Mouse (Mus musculus) kidney, postnatal 36 days (tissue): Measurements from ENCODE around the gene Espl1.
"Not testable (repeated sequence)": the region's sequence is repeated elsewhere in the genome, so short reads cannot be mapped to it uniquely, and the experiment has no call there.

ENCODE experiments used
- DNase-seq, 2 experiments: peaks; one replicate each; pipeline ENCODE4 v3.0.0; 2021 to 2022; ENCODE audit warnings: mixed read lengths in 2 of 2

Gene Espl1

DNA sequence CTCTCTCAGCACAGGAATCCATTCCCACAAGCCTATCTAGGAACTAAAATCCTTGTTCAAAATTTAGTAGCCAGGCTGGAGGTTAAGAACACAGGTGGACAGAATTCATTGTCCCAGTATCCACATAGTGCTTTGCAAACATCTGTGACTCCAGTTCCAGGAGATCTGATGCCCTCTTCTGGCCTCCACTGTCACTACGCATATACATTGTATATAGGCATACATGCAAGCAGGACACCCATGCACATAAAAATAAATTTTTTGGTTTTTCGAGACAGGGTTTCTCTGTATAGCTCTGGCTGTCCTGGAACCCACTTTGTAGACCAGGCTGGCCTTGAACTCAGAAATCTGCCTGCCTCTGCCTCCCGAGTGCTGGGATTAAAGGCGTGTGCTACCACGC, 39.9 kb downstream of the Espl1 start:
- not testable (repeated sequence) for DNase-seq

DNA sequence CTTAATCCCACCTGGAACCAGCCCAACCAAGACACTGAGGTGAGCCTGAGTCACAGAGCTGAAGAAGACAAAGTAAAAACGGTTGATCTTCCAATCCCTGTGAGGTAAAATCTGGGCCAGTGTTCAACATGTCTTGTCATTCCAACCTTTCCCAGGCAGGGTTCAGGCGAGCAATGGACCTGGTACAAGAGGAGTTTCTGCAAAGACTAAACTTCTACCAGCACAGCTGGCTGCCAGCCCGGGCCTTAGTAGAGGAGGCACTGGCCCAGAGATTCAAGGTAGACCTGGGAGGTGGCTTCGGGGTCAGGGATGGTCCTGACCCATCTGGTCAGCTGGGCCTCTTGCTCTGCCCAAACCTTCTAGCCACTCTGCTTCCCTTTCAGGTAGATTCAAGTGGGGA, 40.9 kb downstream of the Espl1 start:
- DNase-seq = peak; percentile 25 to 77

DNA sequence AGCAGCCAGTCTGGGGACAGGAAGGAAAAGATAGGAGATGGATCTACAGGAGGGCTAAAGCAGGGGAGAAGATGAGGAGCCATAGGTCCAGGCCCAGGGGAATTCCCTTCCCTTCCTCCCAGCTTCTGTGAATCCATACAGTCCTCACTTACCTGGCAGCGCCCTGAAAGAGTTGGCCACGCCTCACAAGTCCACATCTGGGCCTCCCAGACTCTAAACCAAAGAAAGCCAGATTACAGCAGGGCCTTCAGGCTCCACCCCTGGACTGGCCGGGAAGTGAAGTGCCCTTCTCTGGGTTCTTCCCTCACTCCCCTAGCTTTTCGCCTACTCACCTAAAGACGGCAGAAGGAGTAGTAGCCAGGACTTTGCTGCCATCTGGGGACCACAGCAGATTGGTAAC, 43.5 kb downstream of the Espl1 start:
- DNase-seq = no peak

DNA sequence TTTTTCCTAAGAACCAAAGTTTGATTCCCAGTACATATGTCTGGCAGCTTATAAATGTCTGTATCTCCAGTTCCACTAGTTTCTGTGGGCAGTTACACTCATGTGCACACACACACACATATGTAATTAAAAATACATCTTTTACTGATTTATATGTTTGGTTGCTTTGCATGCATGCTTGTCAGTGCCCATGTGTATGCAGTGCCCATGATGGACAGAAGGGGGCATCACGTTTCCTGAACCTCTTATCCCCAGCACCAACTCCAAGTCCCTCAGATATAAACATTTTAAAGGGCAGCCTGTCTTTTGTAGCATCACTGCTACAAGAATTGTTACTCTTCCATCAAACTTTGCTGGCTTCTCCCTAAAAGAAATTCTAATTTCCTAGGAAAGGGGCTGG, 45.5 kb downstream of the Espl1 start:
- peak; percentile 62 to 83 for DNase-seq

GRCm38 (mm10) chr15:102344490-102344889, 48.4 kb downstream of the Espl1 start:
- no peak for DNase-seq

DNA sequence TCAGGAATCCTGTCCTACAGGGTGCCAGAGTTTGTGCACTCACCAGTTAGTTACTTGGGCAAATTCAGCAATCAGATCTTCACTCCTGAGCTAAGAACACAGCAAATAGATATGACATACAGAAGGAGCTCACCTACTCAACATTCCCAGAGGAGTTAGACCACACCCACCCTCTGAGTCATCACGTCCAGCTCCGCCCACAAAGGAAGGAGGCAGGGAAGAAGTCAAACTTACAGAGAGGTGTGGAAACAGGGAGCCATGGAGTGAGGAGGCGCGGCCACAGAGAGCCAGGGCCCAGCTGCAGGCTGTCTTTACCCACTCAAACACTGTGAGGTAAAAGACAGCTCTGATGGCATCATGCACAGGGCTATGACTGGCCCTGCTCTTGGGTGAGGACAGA, 50.4 kb downstream of the Espl1 start:
- DNase-seq = no peak

- DNase-seq = peak; percentile 96 to 97
Measured at GRCm38 (mm10) chr15:102350138-102350941, 54.3 kb downstream of the Espl1 start, which contains the start of gene Aaas. Gene Aaas, minus strand, starts transcription at chr15:102350771.

DNA sequence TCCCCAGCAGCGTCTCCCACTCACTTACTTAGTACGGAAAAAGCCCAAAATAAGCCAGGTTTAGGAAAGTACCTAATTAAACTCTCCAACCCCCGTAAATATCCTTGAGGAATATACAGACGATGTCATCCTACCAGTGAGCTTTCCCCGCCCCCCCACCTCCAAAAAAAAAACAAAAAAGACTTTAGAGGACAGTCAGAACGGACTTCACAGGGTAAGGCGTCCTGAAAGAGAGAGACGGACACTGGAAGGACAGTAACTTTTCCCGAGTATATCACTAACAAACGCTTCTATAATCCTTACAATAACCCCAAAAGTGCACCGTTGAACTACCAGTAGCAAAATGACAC, 54.9 kb downstream of the Espl1 start:
- no peak for DNase-seq

GRCm38 (mm10) chr15:102352177-102352576, 56.1 kb downstream of the Espl1 start:
- peak in 1 of 2 experiments; percentile 53 for DNase-seq

GRCm38 (mm10) chr15:102353986-102354385, 57.9 kb downstream of the Espl1 start:
- DNase-seq = no peak

- peak; percentile 46 to 74 for DNase-seq
Measured at GRCm38 (mm10) chr15:102355134-102355870, 59.2 kb downstream of the Espl1 start.

DNA sequence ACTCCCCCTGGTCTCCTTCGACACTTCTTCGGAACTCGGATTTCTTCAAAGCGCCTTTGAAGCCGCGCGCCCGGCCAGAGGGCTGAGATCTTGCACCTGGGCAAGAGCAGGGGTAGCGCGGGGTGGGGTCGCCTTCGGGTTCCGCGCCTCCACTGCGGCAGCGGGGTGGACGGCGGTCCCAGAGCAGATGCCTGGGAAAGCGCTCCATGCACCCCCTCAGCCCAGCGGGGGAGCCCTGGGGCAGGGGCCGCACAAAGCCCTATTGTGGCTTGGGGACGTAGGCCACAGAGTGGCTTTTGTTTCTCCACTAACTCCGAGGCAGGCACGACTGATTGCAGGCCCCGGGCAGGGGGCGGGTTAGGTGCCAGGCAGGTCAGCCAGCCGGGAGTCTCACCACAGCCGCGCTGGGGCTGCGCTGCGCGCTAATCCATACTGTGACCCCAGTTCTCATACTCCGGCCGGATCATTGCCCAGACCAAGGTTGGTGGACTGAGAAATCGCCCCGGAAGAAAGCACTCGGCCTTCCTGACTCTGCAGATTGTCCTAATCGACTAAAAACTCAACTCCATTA, 59.9 kb downstream of the Espl1 start:
- DNase-seq = peak; percentile 58 to 72

GRCm38 (mm10) chr15:102356501-102357325, 60.6 kb downstream of the Espl1 start:
- DNase-seq = no peak

DNA sequence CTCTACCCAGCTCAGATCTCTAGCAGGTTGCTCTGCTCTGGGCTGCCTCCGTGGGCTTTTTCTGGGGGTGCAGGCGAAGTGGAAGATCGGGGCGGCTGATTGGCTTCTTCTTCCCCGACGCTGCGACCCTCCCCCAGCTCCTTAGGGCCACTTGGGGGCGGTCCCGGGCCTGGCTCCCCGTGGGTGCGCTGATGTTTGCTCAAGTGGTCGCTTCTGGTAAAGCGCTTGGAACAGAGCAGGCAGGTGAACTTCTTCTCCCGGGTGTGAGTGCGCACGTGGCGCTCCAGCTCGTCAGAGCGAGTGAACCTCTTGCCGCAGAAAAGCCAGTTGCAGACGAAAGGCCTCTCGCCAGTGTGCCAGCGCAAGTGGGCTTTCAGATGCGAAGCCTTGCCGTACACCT, 62.1 kb downstream of the Espl1 start:
- peak in 1 of 2 experiments; percentile 29 for DNase-seq

DNA sequence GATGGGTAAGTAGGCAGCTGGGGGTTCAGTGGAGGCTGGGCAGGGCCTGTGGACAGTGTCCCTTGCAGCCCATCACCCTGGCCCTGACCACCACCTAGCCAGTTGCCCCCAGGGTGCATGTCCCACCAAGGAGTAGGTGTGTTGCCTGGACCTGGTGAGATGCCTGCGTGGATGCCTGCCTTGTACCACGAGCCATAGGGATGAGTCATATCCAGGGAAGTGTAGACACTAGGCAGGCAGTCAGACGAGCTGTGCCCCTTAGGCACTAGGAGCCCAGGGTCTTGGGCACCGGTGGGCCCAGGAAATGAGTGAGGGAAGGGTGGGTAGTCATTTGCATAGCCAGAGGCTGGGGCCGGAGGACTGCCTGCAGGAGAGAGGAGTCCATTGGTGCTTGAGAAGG, 62.8 kb downstream of the Espl1 start:
- no peak for DNase-seq

DNA sequence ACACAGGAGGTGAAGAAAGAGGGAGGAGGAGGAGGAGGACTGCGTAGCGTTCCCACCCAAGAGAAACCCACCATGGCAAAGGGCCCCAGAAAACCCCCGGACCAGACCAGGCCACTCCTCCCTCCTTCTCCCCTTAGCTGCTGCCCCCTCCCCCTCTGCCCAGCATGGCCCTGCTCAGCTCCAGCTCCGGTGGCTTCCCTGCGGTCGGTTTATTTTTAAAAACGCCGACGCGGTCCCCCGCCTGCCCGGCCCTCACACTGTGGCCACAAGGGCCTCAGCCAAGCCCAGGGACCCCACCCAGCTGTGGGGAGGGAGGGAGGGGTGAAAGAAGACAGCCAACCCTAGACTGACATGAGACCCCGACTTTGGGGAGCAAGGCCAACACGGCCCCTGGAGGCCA, 66.6 kb downstream of the Espl1 start:
- DNase-seq = no peak

DNA sequence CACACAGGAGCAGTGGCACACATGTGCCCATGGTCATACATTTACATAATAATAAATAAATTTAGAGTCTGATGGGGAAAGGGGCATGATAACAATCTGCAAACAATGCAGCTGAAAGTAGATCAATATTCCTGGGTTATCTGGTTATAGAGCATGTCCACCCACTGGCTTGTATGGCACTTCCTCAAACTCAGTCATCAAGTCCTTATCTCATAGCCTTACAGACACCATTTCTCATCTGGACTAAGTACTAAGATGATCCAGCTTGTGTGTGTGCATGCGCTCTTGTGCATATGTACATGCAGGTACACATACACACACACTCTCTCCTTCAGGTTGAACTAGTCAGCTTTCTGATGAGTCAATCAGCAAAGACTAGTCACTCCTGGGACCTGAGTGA, 68.6 kb downstream of the Espl1 start:
- no peak for DNase-seq

DNA sequence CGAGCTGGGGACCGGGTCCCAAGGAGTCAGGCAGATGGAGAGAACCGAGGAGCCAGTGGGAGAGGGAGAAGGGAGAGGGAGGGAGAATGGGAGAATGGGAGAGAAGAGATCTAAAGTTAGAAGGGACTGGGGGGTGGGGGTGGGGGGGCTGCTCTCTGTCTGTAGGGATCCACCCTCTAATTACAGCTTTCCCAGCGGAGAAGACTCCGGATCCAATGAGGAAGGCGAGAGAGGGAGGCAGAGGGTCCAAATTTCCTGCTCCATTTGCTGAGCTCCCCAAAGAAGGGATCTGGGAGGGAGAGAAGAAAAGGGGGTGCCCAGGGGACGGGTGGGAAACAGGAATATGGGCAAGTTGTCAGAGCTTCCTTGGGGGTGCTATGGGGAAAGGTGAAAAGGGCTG, 70.2 kb downstream of the Espl1 start:
- DNase-seq = no peak

DNA sequence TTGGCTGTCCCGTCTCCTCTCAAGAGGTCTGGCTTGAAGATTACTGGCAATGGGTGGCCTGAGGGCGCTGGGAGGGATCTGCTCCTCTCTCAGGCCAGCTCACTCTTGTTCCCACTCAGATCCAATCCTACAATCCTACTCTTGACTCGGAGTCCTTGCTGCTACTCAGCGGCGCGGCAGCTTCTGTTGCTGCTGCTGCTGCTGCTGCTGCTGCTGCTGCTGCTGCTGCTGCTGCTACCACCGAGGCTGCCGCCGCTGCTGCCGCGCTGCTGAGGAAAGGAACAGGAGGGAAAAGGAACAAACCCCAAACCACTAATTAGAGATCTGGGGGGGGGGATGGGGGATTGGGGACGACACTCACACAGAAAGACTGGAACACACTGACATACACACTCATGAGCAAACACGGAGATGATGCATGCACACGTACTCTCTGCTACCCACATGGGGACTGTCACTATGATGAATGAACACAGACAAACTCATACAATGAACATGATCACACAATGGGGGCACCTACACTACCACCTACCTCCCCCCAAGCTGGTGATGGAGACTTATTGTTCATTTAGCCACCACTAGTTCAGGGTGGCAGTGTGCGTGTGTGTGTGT, 70.8 kb downstream of the Espl1 start, which contains the start of gene Sp7:
Sp7 (minus strand) TSS at position 450 of the 612 bp plus-strand sequence.
- peak in 1 of 2 experiments; percentile 15 for DNase-seq

DNA sequence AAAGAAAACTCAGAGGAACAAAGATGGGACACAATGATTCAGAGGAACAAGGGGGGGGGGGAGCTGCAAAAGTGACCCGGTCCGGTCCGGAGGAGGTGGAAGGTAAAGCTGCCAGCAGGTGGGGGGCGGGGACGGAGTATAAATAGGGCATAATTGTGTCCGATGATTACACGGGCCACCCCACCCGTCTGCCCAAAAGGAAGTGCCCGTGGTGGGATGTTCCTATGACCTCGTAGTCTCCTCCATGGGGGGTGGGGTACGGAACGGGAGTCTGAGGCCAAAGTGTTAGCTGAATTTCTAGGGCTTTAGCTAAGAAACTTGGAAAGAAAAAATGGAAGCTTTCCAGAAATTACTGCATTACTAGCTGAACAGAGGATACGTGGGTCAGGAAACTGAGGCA, 73.9 kb downstream of the Espl1 start:
- no peak for DNase-seq

DNA sequence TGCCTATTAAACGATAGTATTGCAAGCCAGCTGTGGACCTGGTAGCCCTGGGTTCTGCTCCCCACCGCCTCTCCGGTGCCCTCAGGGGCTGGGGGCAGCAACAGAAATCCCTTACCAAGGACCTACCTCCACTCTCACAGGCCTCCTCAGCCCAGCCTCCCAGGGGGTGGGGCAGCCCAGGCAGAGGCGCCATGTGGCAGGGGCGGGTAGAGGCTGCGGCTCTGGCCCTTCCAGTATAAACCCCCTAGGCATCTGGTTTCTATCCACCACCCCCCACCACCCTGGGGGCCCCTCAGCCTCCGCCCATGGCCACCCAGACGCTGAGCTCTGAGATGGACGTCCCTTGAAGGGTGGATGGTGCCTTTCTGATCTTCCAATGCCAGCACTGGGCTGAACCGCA, 74.7 kb downstream of the Espl1 start:
- DNase-seq = no peak
